Mouse (Mus musculus) hindlimb bud, embryonic 11.5 days (tissue): ENCODE measurements around the gene Casq2.

Experiments used
- DNase-seq: peaks from one replicate; pipeline ENCODE4 v3.0.0-alpha.2; 2012; ENCODE audit warnings: low read depth, low spot score; ENCODE audit errors: extremely low spot score

Casq2 gene

GRCm38 (mm10) chr3:102190642-102191041, 104.4 kb downstream of the Casq2 start:
- DNase-seq = no peak

DNA sequence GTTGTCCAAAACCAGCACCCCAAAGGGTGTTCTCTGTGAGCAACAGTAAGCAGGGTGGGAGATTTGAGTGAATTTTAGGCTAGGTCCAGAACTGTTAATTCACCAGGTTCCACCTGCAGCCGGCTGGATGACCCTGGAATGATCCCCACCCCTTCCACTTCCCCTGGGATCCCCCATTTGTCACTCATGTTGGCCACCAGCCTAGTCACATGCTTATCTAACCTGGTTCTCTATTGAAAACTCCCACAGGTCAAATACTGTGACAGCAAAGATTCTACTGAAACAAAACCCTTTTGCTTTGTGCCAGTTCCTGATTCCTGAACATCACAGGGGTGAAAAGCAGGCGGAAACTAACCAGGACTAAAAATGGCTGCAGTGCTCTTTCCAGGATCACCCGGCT, 105.4 kb downstream of the Casq2 start:
- no peak for DNase-seq

DNA sequence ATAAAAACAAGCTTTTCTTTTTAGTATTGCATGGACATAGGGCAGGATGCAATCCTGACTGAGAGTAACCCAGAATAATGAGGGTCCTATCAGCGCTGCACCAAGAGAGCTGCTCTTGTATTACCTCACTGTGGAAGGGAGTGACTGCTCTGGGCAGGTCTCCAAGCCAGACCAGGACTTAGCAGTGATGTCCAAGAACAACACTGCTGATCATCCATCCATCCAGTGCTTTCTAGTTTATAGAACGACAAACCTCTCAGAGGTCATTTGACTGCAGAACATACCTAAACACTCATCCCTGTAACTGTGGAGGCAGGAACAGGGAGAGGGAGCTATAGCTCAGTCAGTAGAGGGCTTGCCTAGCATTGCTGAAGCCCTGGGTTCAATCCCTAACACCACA, 106.4 kb downstream of the Casq2 start:
- DNase-seq = no peak

- no peak for DNase-seq
Observed at GRCm38 (mm10) chr3:102193488-102194290, 107.5 kb downstream of the Casq2 start.

DNA sequence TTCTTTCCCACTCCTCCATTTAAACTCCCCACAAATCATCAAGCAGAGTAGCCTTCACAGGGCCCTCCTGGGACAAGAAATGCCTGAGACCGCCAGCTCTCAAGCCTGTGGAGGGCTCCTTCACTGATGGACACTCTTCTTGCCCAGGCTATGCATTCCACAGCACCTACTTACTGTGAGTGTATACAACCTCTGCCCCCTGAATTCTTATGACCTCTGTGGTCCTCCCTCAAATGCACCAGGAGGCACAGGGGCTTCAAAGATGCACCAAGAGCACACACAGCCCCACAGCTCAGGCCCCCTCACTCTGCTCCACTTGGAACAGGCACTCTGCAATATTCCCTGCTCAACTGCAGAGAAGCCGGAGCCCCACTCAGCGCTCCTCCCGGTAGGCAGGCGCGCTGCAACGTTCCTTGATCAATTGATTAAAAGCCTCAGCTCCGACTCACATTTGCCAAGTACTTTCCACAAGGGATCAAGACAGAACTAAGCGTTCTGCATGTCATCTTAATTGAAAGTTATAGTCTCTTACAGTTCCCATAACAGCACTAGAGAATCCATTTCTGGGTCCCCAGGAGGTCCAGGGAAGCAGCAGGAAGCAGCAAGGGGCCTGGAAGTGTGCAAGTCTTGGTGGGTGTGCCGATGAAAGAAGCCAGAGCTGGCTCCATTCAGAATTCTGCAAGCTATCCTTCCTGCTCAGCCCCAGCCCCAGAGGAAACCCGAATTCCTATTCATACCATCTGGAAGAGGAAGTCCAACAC, 108.3 kb downstream of the Casq2 start:
- DNase-seq = no peak

DNA sequence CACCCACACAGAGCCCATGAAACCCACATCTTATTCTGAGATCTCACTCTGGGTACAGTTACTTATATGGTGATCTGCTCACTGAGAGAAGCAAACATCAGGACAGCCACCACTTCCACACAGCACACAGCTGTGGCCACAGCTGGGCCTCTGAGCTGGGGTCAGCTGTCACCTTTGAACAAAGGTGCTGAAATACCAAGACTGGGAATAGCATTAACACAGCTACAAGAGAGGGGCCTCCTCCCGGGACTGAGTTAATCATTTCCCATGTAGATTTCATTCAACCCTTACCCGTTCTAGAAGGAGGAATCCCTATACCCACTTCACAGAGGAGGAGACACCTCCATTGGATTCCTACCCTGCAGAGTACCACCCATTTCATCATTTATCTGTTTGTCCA, 109.5 kb downstream of the Casq2 start:
- no peak for DNase-seq
